Mouse (Mus musculus) pancreas, adult 10 weeks (tissue): ENCODE results near the gene Atrip. TPM values are rescaled to one million over a fixed set of nuclear protein-coding genes. Genes with fewer than 3 reads are reported as not detected.

Source experiments
- polyA plus RNA-seq: library from polyadenylated mRNA; stranded (reverse); fragments of 350-450 nt; fragmentation: Illumina TruSeq; extraction: RNeasy Lipid Tissue Mini Kit (QIAGEN cat#74804); gene quantifications from one replicate; pipeline ENCODE4 v1.2.3, GENCODE M21; 2015; ENCODE audit warnings: low read depth, low replicate concordance; ENCODE audit not compliant: insufficient read depth

Atrip gene
- 3.1 TPM for polyA plus RNA-seq

DNA sequence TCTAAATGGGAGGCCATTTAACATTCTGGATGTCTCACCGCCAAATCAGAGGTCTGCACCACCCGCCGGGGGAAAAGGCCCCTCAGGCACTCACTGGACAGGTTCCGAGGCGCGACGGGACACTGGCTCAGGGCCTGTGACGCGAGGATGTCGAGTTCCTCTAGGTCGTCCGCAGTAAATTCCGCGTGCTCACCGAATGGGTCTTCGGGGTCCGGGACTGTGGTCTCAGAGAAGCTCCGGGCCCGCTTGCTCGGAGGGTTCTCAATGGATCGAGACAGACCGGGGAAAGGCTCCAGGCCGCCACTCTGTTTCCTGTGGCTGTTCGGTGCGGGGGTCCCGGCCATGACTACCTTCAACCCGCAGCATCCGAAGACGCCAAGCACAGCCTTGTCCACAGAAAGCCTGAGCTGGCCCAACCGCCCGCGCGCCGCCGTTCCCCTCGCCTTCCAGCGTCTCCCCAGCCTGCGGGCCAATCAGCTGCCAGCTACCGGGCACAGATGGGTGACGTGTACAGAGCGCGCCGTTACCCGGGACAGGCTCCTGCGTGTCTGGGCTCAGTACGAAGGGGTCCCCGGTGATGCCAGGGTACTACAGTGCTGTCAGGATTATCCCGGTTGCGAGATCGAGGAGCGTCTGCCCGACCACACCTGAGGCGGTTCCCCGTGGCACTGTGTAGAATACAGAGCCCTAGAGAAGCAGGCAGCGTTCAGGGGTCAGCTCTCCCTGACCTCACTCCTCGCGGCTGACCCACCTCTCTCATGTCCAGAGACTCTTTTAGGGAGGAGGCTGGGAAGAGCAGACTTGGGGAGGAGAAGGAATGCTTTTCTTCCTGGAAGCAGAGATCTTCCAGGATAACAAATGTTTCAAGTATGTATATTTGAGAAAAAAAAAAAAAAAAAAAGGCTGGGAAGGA is at the start of gene Atrip:
Gene Atrip, minus strand, starts transcription at position 464 of the 913 bp plus-strand sequence.

DNA sequence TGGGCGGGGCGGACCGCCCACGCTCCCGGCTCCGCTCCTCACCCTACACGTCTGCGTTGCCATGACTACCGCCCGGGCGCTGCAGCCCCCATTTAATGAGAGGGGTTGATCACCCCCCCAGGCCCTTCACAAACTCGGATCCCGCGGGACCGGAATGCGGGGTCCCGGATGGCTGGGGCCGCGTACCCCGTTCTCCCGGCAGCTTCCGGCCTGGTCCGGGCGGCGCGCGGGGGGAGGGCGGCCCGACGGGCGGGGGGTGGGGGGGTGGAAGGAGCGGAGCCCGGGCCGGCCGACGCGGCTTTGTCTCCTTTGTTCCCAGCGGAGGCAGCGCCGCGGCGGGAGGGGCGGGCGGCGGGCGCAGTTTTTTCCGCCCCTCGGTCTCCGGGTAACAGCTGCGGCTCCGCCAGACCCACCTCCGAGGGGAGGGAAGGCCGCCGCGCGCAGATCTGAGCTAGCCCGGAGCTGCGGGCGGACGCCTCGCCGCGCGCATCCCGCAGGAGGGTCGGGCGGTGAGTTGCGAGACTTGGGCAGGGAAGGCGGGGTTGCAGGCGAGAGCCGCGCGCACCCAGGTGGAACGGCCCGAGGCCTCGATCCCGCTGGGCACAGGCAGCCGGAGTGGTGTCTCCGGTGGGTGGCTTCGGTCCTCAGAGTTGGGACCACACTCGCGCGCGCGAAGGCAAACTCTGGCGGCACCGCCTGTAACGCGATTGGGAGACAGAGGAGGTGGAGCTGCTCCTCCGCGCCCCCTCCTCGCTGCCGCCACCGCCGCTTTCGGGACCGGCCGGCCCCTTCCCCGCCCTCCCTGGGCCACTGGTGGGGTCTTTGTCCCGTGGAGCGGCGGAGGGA is 21.4 kb upstream of the Atrip start, which contains the start of gene Plxnb1:
Gene Plxnb1, plus strand, starts transcription at position 253 of the 846 bp plus-strand sequence.

DNA sequence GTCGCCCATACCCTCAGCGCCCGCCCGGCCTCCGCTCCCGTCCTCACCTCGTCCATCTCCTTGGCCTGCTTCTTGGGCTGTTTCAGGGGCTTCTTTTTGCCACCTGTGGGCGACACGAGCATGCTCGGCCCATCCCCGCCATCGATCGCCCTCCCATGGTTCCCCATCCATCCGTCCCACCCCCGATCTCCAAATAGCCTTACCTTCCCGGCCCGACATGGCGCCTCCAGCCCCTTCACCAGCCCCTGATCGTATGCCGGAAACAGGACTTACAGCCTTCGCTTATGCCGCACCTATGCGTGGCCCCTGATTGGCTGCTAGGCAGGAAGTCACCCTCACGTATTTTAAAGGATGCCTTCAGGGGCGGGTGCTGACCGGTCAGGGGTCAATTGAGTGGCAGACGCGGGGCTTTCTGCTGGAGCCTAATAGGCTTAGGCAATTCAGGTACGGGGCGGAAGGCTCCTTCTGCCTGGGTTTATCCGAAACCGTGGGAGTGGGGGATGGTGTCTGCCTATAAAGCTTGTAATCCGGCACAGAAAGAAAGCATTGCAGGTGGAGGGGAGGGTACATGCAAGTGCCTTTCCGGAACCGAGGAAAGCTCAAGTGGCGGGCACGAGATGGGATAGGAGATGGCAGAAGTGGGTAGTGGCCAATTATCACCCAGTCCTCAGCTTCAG is 8.3 kb upstream of the Atrip start, which contains the start of the genes Ccdc51 and Tma7:
Gene Ccdc51, plus strand, starts transcription at position 370 of the 677 bp plus-strand sequence.
Gene Tma7, minus strand, starts transcription at position 464 of the 677 bp plus-strand sequence.

DNA sequence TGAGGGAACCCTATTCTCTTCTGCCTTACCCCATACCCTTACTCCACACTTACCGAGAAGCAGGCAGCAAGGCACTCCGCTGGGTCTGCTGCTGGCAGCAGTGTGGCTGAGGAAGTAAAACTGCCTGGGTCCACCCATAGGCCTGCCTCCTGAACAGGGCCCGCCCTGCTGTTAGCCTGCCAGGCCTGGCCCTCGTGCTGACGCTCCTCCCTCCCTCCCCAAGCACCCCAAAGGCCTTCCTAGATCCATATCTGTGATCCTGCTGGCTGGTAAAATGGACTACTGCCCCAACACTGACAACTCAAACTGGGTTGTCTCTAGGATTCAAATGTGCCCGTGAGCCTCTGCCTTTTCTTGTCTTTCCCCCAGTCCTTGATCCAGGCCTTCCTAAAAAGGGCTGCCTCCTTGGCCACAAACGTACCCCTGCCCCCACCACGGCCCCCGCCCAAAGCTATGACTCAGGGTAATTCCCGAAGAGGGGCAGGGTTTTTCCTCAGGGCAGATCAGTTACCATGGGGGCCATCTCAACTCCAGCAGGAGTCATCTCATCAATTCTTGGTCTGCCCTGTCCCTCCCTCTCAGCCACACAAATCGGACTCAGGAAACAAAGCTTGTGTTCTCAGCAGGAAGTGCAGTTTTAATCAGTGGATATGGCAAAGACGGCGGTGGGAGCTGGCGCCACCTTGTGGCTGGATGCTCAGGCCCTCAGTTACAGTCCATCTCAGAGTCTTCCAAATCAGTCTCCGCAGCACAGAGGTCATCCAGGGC is 14.6 kb downstream of the Atrip start, which contains the start of gene Trex1:
Gene Trex1, minus strand, starts transcription at position 599 of the 768 bp plus-strand sequence.

DNA sequence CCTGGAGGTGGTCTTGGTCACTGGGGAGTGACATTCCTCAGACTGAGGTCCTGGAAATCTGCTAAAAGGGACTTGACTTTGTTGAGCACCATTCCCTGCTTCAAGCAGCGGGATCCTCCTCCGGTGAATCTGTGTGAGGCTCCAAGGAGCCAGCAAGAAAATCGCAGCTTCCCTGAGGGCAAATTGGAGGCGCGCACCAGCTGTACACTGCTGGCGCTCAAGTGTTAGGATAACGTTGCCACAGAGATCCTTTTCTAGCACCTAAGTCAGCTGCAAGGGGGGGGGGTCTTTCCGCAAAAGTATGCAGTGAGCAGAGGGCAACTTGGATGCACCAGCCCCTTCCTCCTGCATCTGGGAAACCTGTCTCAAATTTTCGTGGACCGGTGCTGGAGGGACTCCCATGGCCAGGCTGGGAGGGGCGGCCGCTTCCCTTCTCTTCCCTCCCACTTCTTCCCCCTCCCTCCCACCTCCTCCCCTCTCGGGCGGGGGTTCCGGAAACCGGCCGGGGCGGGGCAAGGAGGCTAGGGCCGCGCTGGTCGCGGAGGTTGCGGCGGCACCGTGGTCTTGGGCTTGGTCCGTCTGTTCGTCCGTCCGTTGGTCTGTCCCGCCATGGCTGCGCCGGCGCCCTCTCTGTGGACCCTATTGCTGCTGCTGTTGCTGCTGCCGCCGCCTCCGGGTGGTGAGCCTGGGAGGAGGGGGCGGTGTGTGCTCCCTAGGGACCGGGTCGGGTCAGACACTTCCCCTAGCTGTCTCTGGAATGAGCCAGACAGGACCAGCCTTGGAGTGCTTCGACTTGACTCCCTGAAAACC is 35.6 kb downstream of the Atrip start, which contains the start of gene Shisa5:
Gene Shisa5, plus strand, starts transcription at position 480 of the 810 bp plus-strand sequence.

Other genes with a start within 250 kb of the Atrip start
- 3.8 TPM for gene Celsr3, start 247.8 kb downstream of the Atrip start, polyA plus RNA-seq
- gene Slc26a6, start 220.8 kb downstream of the Atrip start, polyA plus RNA-seq, result 27.2 TPM
- gene Tmem89, start 159.5 kb downstream of the Atrip start, polyA plus RNA-seq, result not detected
- 35.3 TPM for gene Uqcrc1, start 137.5 kb downstream of the Atrip start, polyA plus RNA-seq
- gene Col7a1, start 120.5 kb downstream of the Atrip start, polyA plus RNA-seq, result 130 TPM
- 3.3 TPM for gene Ucn2, start 88.1 kb downstream of the Atrip start, polyA plus RNA-seq
- 2.3 TPM for gene Pfkfb4, start 82.3 kb downstream of the Atrip start, polyA plus RNA-seq
- 39.1 TPM for gene Shisa5, start 35.6 kb downstream of the Atrip start, polyA plus RNA-seq
- 5.4 TPM for gene Trex1, start 14.4 kb downstream of the Atrip start, polyA plus RNA-seq
- 0.74 TPM for gene Ccdc51, start 8.4 kb upstream of the Atrip start, polyA plus RNA-seq
- gene Tma7, start 8.5 kb upstream of the Atrip start, polyA plus RNA-seq, result 54.7 TPM
- 8.9 TPM for gene Plxnb1, start 21.3 kb upstream of the Atrip start, polyA plus RNA-seq
- not detected for gene Fbxw21, start 87.9 kb upstream of the Atrip start, polyA plus RNA-seq
- gene Fbxw13, start 121.9 kb upstream of the Atrip start, polyA plus RNA-seq, result not detected
- not detected for gene Fbxw20, start 160.6 kb upstream of the Atrip start, polyA plus RNA-seq
- gene Fbxw14, start 213.6 kb upstream of the Atrip start, polyA plus RNA-seq, result not detected